ENCODE assay signal across 18 mouse cellular contexts in the genomic region with DNA sequence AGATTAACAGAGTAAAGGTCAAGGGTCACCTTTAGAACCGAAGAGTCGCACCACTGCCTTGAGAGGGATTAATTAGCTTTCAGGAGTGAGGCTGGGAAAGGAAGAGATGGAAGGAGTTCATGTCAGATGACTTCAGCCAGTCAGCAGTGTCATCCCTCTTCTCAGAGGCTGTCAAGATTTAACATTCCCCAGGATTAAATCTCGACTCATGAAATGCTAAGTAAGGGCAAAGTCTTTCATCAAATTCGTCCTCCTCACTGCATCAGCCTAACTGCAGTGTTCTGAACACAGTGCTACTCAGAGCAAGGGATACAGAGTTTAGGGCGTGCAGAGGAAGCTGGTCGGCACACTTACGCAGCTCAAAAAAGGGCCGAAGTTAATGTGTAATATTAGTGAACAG.
A peak's percentile ranks its signal among the peaks of the same experiment; 100 is the strongest.
DNase-seq lines count a peak whose midpoint lies in the region; ATAC-seq and TF ChIP-seq lines count a peak whose summit lies in the region.
"Had no signal": no experiment of that assay in that cellular context is flagged by ENCODE, and none has a peak within 500 bp of the region (broad histone marks: within the 10 kb centered on the region; RNA-seq: fewer than 3 reads in every experiment).

No protein-coding gene starts in this region.

- no peak overlapping the region for H3K4me3 ChIP-seq in hindbrain, embryonic 10.5 days
- H3K4me3 ChIP-seq in hindbrain, embryonic 16.5 days (ENCODE audit: low read length), result no peak overlapping the region
- no peak overlapping the region for H3K4me3 ChIP-seq in midbrain, embryonic 10.5 days
- no peak overlapping the region for H3K4me3 ChIP-seq in midbrain, embryonic 14.5 days (replicated peaks; ENCODE audit: low read depth, low read length)
- H3K4me3 ChIP-seq in kidney, postnatal 0 days (replicated peaks; ENCODE audit: low read depth, low read length), result no peak overlapping the region
- H3K4me3 ChIP-seq: embryonic facial prominence, embryonic 12.5 days; heart, embryonic 10.5 days; left cerebral cortex, adult 2 months; limb, embryonic 13.5 days; myocyte had no signal

- no peak overlapping the region for H3K4me2 ChIP-seq in hindbrain, embryonic 16.5 days (ENCODE audit: low read length)
- no peak overlapping the region for H3K4me2 ChIP-seq in midbrain, embryonic 14.5 days (ENCODE audit: low read length)
- H3K4me2 ChIP-seq in kidney, postnatal 0 days (ENCODE audit: low read length), result no peak overlapping the region
- H3K4me2 ChIP-seq: embryonic facial prominence, embryonic 12.5 days; limb, embryonic 13.5 days had no signal

- H3K9me3 ChIP-seq in hindbrain, embryonic 10.5 days, result no peaks in the 10 kb centered on the region
- H3K9me3 ChIP-seq in hindbrain, embryonic 16.5 days (ENCODE audit: control insufficient read depth, low read length), result no peaks in the 10 kb centered on the region
- no peaks in the 10 kb centered on the region for H3K9me3 ChIP-seq in midbrain, embryonic 10.5 days (replicated peaks)
- H3K9me3 ChIP-seq in midbrain, embryonic 14.5 days (ENCODE audit: control insufficient read depth, low read length), result no peaks in the 10 kb centered on the region
- H3K9me3 ChIP-seq in kidney, postnatal 0 days (replicated peaks; ENCODE audit: low read length), result no peaks in the 10 kb centered on the region
- H3K9me3 ChIP-seq: embryonic facial prominence, embryonic 12.5 days; heart, embryonic 10.5 days; limb, embryonic 13.5 days had no signal

- no peak for TF ChIP-seq CTCF in kidney, postnatal 0 days (IDR thresholded peaks at IDR 0.05; ENCODE audit: low read depth)

- 56% methylated on average over 8 of the region's 8 CpGs for WGBS in hindbrain, embryonic 10.5 days
- WGBS in hindbrain, embryonic 16.5 days, result 47% methylated on average over 8 of the region's 8 CpGs
- 31% methylated on average over 8 of the region's 8 CpGs for WGBS in midbrain, embryonic 10.5 days
- 21% methylated on average over 8 of the region's 8 CpGs for WGBS in midbrain, embryonic 14.5 days
- WGBS in kidney, postnatal 0 days, result 26% methylated on average over 8 of the region's 8 CpGs

- H3K36me3 ChIP-seq in hindbrain, embryonic 10.5 days, result no peaks in the 10 kb centered on the region
- H3K36me3 ChIP-seq in hindbrain, embryonic 16.5 days (ENCODE audit: control insufficient read depth, insufficient read depth, low read length), result no peaks in the 10 kb centered on the region
- no peaks in the 10 kb centered on the region for H3K36me3 ChIP-seq in midbrain, embryonic 10.5 days
- no peaks in the 10 kb centered on the region for H3K36me3 ChIP-seq in midbrain, embryonic 14.5 days (ENCODE audit: control insufficient read depth, insufficient read depth, low read length)
- no peaks in the 10 kb centered on the region for H3K36me3 ChIP-seq in kidney, postnatal 0 days (ENCODE audit: insufficient read depth, low read length)
- H3K36me3 ChIP-seq: embryonic facial prominence, embryonic 12.5 days; heart, embryonic 10.5 days; limb, embryonic 13.5 days had no signal

- H3K9ac ChIP-seq in hindbrain, embryonic 16.5 days (ENCODE audit: low read depth, low read length), result no peak overlapping the region
- no peak overlapping the region for H3K9ac ChIP-seq in midbrain, embryonic 14.5 days (replicated peaks; ENCODE audit: low read length)
- no peak overlapping the region for H3K9ac ChIP-seq in kidney, postnatal 0 days (ENCODE audit: low read depth, low read length)
- H3K9ac ChIP-seq: embryonic facial prominence, embryonic 12.5 days; limb, embryonic 13.5 days had no signal

- H3K27ac ChIP-seq in hindbrain, embryonic 10.5 days, result 0 out of 2 replicates have a peak overlapping the region, but pooled peaks have one; percentile 16
- no peak overlapping the region for H3K27ac ChIP-seq in hindbrain, embryonic 16.5 days (ENCODE audit: low read depth, low read length)
- H3K27ac ChIP-seq in midbrain, embryonic 10.5 days (replicated peaks), result peak overlapping the region; percentile 77
- H3K27ac ChIP-seq in midbrain, embryonic 14.5 days (replicated peaks; ENCODE audit: low read depth, low read length), result no peak overlapping the region
- no peak overlapping the region for H3K27ac ChIP-seq in kidney, postnatal 0 days
- H3K27ac ChIP-seq: embryonic facial prominence, embryonic 12.5 days; heart, embryonic 10.5 days; left cerebral cortex, adult 2 months; limb, embryonic 13.5 days; macrophage had no signal

- no peaks in the 10 kb centered on the region for H3K27me3 ChIP-seq in hindbrain, embryonic 10.5 days (ENCODE audit: insufficient read depth, poor library complexity, severe bottlenecking)
- H3K27me3 ChIP-seq in hindbrain, embryonic 16.5 days (replicated peaks; ENCODE audit: control insufficient read depth, insufficient read depth, low read length), result no peaks in the 10 kb centered on the region
- no peaks in the 10 kb centered on the region for H3K27me3 ChIP-seq in midbrain, embryonic 10.5 days (ENCODE audit: low read depth, poor library complexity, severe bottlenecking)
- no peaks in the 10 kb centered on the region for H3K27me3 ChIP-seq in midbrain, embryonic 14.5 days (ENCODE audit: control insufficient read depth, insufficient read depth, low read length)
- H3K27me3 ChIP-seq in kidney, postnatal 0 days (ENCODE audit: insufficient read depth, low read length), result no peaks in the 10 kb centered on the region
- H3K27me3 ChIP-seq: embryonic facial prominence, embryonic 12.5 days; limb, embryonic 13.5 days had no signal

- DNase-seq in hindbrain, embryonic 10.5 days (ENCODE audit: low spot score), result no peak
- peak; percentile 29 for DNase-seq in midbrain, embryonic 10.5 days (ENCODE audit: low spot score)
- no peak for DNase-seq in midbrain, embryonic 14.5 days
- DNase-seq in kidney, postnatal 0 days (ENCODE audit: low spot score), result peak; percentile 26
- DNase-seq in ovary, adult 18-20 months (ENCODE audit: low spot score), result no peak
- no peak for DNase-seq in adipocyte (ENCODE audit: low spot score)
- DNase-seq: cerebellum, postnatal 14 days; gastrocnemius, postnatal 25 days; heart, postnatal 36 days; lung, adult 2 months had no signal

- peaks cover 7% of the 10 kb centered on the region; the same call in 1 of the 2 replicates for H3K4me1 ChIP-seq in hindbrain, embryonic 10.5 days (replicated peaks)
- no peaks in the 10 kb centered on the region for H3K4me1 ChIP-seq in hindbrain, embryonic 16.5 days (ENCODE audit: control insufficient read depth, insufficient read depth, low read depth, low read length)
- peaks cover 19% of the 10 kb centered on the region for H3K4me1 ChIP-seq in midbrain, embryonic 10.5 days
- H3K4me1 ChIP-seq in midbrain, embryonic 14.5 days (ENCODE audit: control insufficient read depth, insufficient read depth, low read length), result no peaks in the 10 kb centered on the region
- H3K4me1 ChIP-seq in kidney, postnatal 0 days (replicated peaks; ENCODE audit: insufficient read depth, low read length), result no peaks in the 10 kb centered on the region
- H3K4me1 ChIP-seq: embryonic facial prominence, embryonic 12.5 days; heart, embryonic 10.5 days; limb, embryonic 13.5 days had no signal

- no peak for ATAC-seq in hindbrain, embryonic 16.5 days
- no peak for ATAC-seq in midbrain, embryonic 14.5 days (ENCODE audit: low FRiP score, low TSS enrichment)
- peak; percentile 46; the same call in 1 of the 2 replicates for ATAC-seq in kidney, postnatal 0 days (replicated peaks; ENCODE audit: low FRiP score, low read depth)
- ATAC-seq in erythroblast, adult 5-6 weeks (replicated peaks; ENCODE audit: low FRiP score, poor library complexity, severe bottlenecking), result no peak

Comparison
In these comparisons a context has a peak if more than half of its experiments do, and no peak if none do; other contexts are left out.
1. DNase-seq: peak in midbrain, embryonic 10.5 days (single experiment) and kidney, postnatal 0 days (single experiment); none in hindbrain, embryonic 10.5 days (single experiment), midbrain, embryonic 14.5 days (single experiment), ovary, adult 18-20 months (single experiment) and adipocyte (single experiment).
2. H3K27ac ChIP-seq: peak in hindbrain, embryonic 10.5 days (single experiment) and midbrain, embryonic 10.5 days (single experiment); none in hindbrain, embryonic 16.5 days (single experiment), midbrain, embryonic 14.5 days (single experiment) and kidney, postnatal 0 days (single experiment).